Mouse (Mus musculus): ENCODE measurements around the gene Prr3.

DNA sequence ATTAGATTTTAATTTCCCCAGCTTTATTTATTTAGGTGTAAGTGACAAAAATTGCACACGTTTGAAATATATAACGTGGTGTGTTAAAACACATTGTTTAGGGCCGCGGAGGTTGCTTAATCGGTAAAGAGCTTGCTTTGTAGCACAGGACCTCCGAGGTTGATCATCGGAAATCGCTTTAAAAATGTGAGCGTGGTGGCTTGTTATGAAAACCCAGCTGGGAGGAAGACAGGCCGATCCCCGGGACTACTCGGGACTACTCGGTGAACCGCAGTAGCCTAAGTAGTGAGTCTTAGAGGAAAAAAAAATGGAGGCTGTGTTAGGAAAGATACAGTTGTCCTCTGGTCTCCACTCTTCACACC lies 14.8 kb upstream of the Prr3 start:
- TF ChIP-seq CTCF (IDR thresholded peaks at IDR 0.05; ENCODE audit: low read depth, low read length) (no peak), EP300 (IDR thresholded peaks at IDR 0.05; ENCODE audit: insufficient read depth, low read depth, low read length) (no peak), POLR2A (IDR thresholded peaks at IDR 0.05; ENCODE audit: insufficient read depth, low read length) (no peak)

All from ES-Bruce4 (cell line).